Mouse (Mus musculus) CH12.LX (cell line): ENCODE data around the gene Baz2b. TPM values are rescaled to one million over a fixed set of nuclear protein-coding genes. Genes with fewer than 3 reads are reported as not detected.
A peak's percentile ranks its signal among the peaks of the same experiment; 100 is the strongest.

Experiments
- DNase-seq: peaks from one replicate; pipeline ENCODE4 v3.0.0-alpha.2; 2013; ENCODE audit errors: extremely low read depth
- H3K27ac ChIP-seq: 2 replicates; pipeline ENCODE4 v1.5.1; 2012; ENCODE audit warnings: low read depth, mild to moderate bottlenecking, control low read depth, moderate library complexity; ENCODE audit not compliant: insufficient read depth
- H3K27me3 ChIP-seq: replicated peaks from 2 replicates; pipeline ENCODE3; 2012; ENCODE audit warnings: inconsistent platforms
- H3K36me3 ChIP-seq, 2 experiments: replicated peaks in 1 of 2; 2 replicates each; pipeline versions ENCODE3 to v1.6.1; 2012; ENCODE audit warnings: inconsistent platforms in 1 of 2, low read length in 1 of 2, mild to moderate bottlenecking in 1 of 2, mixed read lengths in 1 of 2, moderate library complexity in 1 of 2; ENCODE audit not compliant: control insufficient read depth in 1 of 2, insufficient read depth in 1 of 2
- H3K4me1 ChIP-seq, 2 experiments: 2 replicates each; pipeline ENCODE4 v1.6.1; 2012; ENCODE audit warnings: inconsistent platforms in 1 of 2, moderate library complexity in 1 of 2; ENCODE audit not compliant: insufficient read depth in 2 of 2, control insufficient read depth in 1 of 2
- H3K4me2 ChIP-seq: 2 replicates; pipeline ENCODE4 v1.6.1; 2012; ENCODE audit warnings: low read depth, mild to moderate bottlenecking, control low read depth; ENCODE audit not compliant: poor library complexity, insufficient read depth, severe bottlenecking
- H3K4me3 ChIP-seq, 3 experiments: fragments of 150-350 bp in 1 of 3; sonication (generic) in 1 of 3; replicated peaks in 1 of 3; 2 replicates each; pipeline versions ENCODE3 to v1.5.1; 2011 to 2012; ENCODE audit warnings: low read depth in 2 of 3, low read length in 2 of 3, mild to moderate bottlenecking in 2 of 3, moderate library complexity in 2 of 3, control low read depth in 1 of 3, improper control_type of control experiment in 1 of 3, inconsistent platforms in 1 of 3, mixed read lengths in 1 of 3; ENCODE audit not compliant: poor library complexity in 1 of 3
- H3K79me2 ChIP-seq: replicated peaks from 2 replicates; pipeline ENCODE4 v1.6.1; 2012; ENCODE audit warnings: mild to moderate bottlenecking, moderate library complexity; ENCODE audit not compliant: control insufficient read depth, poor library complexity, insufficient read depth, severe bottlenecking; ENCODE audit errors: extremely low read depth
- H3K9ac ChIP-seq: 2 replicates; pipeline ENCODE4 v1.6.1; 2012; ENCODE audit warnings: low read depth, mild to moderate bottlenecking, control low read depth, moderate library complexity; ENCODE audit not compliant: insufficient read depth
- H3K9me3 ChIP-seq: replicated peaks from 2 replicates; pipeline ENCODE3; 2012; ENCODE audit warnings: low read length, inconsistent platforms, mixed read lengths
- BHLHE40 ChIP-seq: IDR thresholded peaks from 2 replicates; pipeline ENCODE4 v1.6.1; 2011; ENCODE audit warnings: mild to moderate bottlenecking, low read depth, low read length, improper control_type of control experiment
- CHD1 ChIP-seq: IDR thresholded peaks from 2 replicates; pipeline ENCODE4 v1.6.1; 2012; ENCODE audit warnings: low read depth, low read length, improper control_type of control experiment, inconsistent platforms
- CTCF ChIP-seq, 2 experiments: IDR thresholded peaks in 1 of 2; conservative IDR thresholded peaks in 1 of 2; 2 replicates each; pipeline ENCODE4 v1.5.1; 2011 to 2012; ENCODE audit warnings: low read depth in 2 of 2, low read length in 2 of 2, improper control_type of control experiment in 1 of 2, inconsistent platforms in 1 of 2, mild to moderate bottlenecking in 1 of 2, moderate library complexity in 1 of 2
- EP300 ChIP-seq: IDR thresholded peaks from 2 replicates; pipeline ENCODE4 v1.6.1; 2011; ENCODE audit warnings: low read length, improper control_type of control experiment
- ETS1 ChIP-seq: conservative IDR thresholded peaks from 2 replicates; pipeline ENCODE4 v1.6.1; 2012; ENCODE audit warnings: low read depth, mild to moderate bottlenecking, inconsistent platforms, low read length, improper control_type of control experiment, moderate library complexity
- HCFC1 ChIP-seq: IDR thresholded peaks from 2 replicates; pipeline ENCODE4 v1.6.1; 2012; ENCODE audit warnings: low read depth, mild to moderate bottlenecking, inconsistent platforms, low read length, improper control_type of control experiment
- IRF4 ChIP-seq: IDR thresholded peaks from 2 replicates; pipeline ENCODE4 v1.6.1; 2014; ENCODE audit warnings: low read depth, mild to moderate bottlenecking, inconsistent platforms, low read length, improper control_type of control experiment
- MAFK ChIP-seq: IDR thresholded peaks from 2 replicates; pipeline ENCODE4 v1.6.1; 2011; ENCODE audit warnings: low read length, improper control_type of control experiment; ENCODE audit not compliant: insufficient replicate concordance
- MAZ ChIP-seq: IDR thresholded peaks from 2 replicates; pipeline ENCODE4 v1.6.1; 2012; ENCODE audit warnings: low read depth, mild to moderate bottlenecking, inconsistent platforms, low read length, improper control_type of control experiment, moderate library complexity
- NELFE ChIP-seq: IDR thresholded peaks from 2 replicates; pipeline ENCODE4 v1.6.1; 2011; ENCODE audit warnings: low read depth, low read length, improper control_type of control experiment
- POLR2A ChIP-seq: IDR thresholded peaks from 2 replicates; pipeline ENCODE4 v1.6.1; 2011; ENCODE audit warnings: low read depth, mild to moderate bottlenecking, improper control_type of control experiment, low read length
- POLR2AphosphoS2 ChIP-seq: IDR thresholded peaks from 2 replicates; pipeline ENCODE4 v1.6.1; 2011; ENCODE audit warnings: low read depth, low read length, improper control_type of control experiment
- RCOR1 ChIP-seq: conservative IDR thresholded peaks from 2 replicates; pipeline ENCODE4 v1.6.1; 2012; ENCODE audit warnings: low read depth, mild to moderate bottlenecking, inconsistent platforms, low read length, improper control_type of control experiment
- SMC3 ChIP-seq: IDR thresholded peaks from 2 replicates; pipeline ENCODE4 v1.6.1; 2011; ENCODE audit warnings: low read depth, low read length, improper control_type of control experiment
- TBP ChIP-seq: conservative IDR thresholded peaks from 2 replicates; pipeline ENCODE4 v1.6.1; 2011; ENCODE audit warnings: low read depth, low read length, improper control_type of control experiment
- TCF12 ChIP-seq: IDR thresholded peaks from 2 replicates; pipeline ENCODE4 v1.6.1; 2014; ENCODE audit warnings: low read depth, mild to moderate bottlenecking, inconsistent platforms, low read length, improper control_type of control experiment
- USF1 ChIP-seq: IDR thresholded peaks from 2 replicates; pipeline ENCODE4 v1.6.1; 2014; ENCODE audit warnings: low read depth, mild to moderate bottlenecking, inconsistent platforms, low read length, improper control_type of control experiment
- ZNF384 ChIP-seq: IDR thresholded peaks from 2 replicates; pipeline ENCODE4 v1.6.1; 2012; ENCODE audit warnings: low read depth, low read length, improper control_type of control experiment, inconsistent platforms
- dilution Hi-C: fragments of 300-500 bp; cut with MboI; formaldehyde crosslinking; loops from 2 replicates; pipeline ENCODE4 v1.14.3; 2020; ENCODE audit warnings: low sequenced_read_pairs; ENCODE audit not compliant: extremely low pct_unique_long_range_greater_than_20kb, extremely low pct_ligation_motif_present
- in situ Hi-C: fragments of 300-500 bp; cut with MboI; formaldehyde crosslinking; loops from 3 replicates; pipeline ENCODE4 v1.14.3; 2019; ENCODE audit warnings: low sequenced_read_pairs, low pct_ligation_motif_present, low pct_unique_long_range_greater_than_20kb, mixed read lengths
- polyA plus RNA-seq: library from polyadenylated mRNA; unstranded; fragments of >175 nt; gene quantifications from 2 replicates; pipeline ENCODE4 v1.2.1, GENCODE M21; 2012; ENCODE audit warnings: low read depth; ENCODE audit not compliant: insufficient read length
- total RNA-seq, 2 experiments: library from RNA; depleted of rRNA; stranded (reverse); fragments of 300-350 nt in 1 of 2; fragments of >200 nt in 1 of 2; gene quantifications; 2 replicates each; pipeline ENCODE4 v1.2.3; 2012 to 2014

Baz2b gene
- total and polyA plus RNA-seq, 3 experiments: 17.3 to 36.3 (median 31.9) TPM

DNA sequence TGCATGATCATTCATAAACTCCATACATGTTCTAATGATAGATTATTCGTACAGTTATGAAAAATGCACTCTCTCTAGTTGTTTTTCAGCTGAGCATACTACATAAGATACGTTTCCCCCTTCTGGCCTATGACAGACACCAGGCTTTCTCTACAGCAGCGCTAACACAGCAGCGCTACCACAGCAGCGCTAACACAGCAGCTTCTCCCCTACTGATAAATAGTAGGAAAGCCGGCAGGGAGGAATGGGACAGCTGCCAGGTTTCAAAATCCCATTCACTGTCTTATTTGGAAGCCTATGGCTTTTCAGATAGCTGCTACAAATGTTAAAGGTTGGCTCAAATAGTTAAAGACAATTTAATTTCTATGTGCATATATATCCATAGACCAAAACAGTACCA, 251.1 kb downstream of the Baz2b start:
- Histone ChIP-seq H3K4me2 (no peak overlapping the region), H3K4me3 (no peak overlapping the region), H3K36me3 (peaks cover 30 to 53% of the 10 kb centered on the region in 2 experiments), H3K27me3 (no peaks in the 10 kb centered on the region), H3K9me3 (no peaks in the 10 kb centered on the region), H3K4me1 (peaks cover 8 to 52% of the 10 kb centered on the region in 2 experiments), H3K79me2 (0 out of 2 replicates have a peak, but pooled peaks cover 5% of the 10 kb centered on the region), H3K27ac (no peak overlapping the region), H3K9ac (no peak overlapping the region)
- no peak for TF ChIP-seq TBP
- TF ChIP-seq BHLHE40: no peak
- TF ChIP-seq ETS1: no peak
- TF ChIP-seq EP300: no peak
- TF ChIP-seq TCF12: no peak
- no peak for TF ChIP-seq MAFK
- TF ChIP-seq RCOR1: no peak
- no peak for TF ChIP-seq HCFC1
- no peak for TF ChIP-seq NELFE
- no peak for TF ChIP-seq CHD1
- no peak for TF ChIP-seq POLR2A
- TF ChIP-seq POLR2AphosphoS2: no peak
- TF ChIP-seq ZNF384: no peak
- no peak for TF ChIP-seq CTCF (conservative IDR thresholded peaks at IDR 0.05 in 1 of 2, IDR thresholded peaks at IDR 0.05 in 1 of 2; ENCODE audit: low read depth in 2 of 2, low read length in 2 of 2)
- in situ Hi-C loops (no loop called here), dilution Hi-C loops (no loop called here)
- no peak for DNase-seq

DNA sequence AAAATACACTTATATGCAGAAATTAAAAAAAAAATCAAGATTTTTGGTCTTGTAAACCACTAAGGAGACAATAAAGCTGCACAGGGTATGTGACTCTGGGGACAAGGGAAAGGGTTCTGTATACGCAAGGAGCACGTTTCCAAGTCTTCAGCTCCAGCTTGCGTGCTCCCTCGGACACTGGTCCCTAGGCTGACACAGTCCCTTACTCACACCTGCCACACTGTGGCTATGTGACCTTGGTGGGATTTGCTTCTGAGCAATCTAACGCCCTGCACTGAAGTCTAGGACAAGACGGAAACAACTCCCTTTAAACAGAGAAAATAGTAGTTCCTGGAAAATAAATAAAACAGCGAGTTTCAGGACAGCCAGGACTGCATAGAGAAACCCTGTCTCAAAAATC, 253.7 kb downstream of the Baz2b start:
- dilution Hi-C loops: no loop called here
- TF ChIP-seq USF1 (no peak), IRF4 (no peak), ZNF384 (no peak), EP300 (peak; percentile 39), TCF12 (no peak), SMC3 (0 out of 2 replicates have a peak, but pooled peaks have one; percentile 9), MAZ (no peak)

More for the DNA sequence above, 253.7 kb downstream of the Baz2b start:
- H3K9me3 ChIP-seq: no peaks in the 10 kb centered on the region
- no peak overlapping the region for H3K9ac ChIP-seq
- in situ Hi-C loops: no loop called here
- no peak overlapping the region for H3K4me2 ChIP-seq
- H3K27me3 ChIP-seq: no peaks in the 10 kb centered on the region
- peaks cover 5 to 26% of the 10 kb centered on the region in 2 experiments; a peak in 3 of 4 replicates for H3K4me1 ChIP-seq
- no peak overlapping the region for H3K27ac ChIP-seq
- no peaks in the 10 kb centered on the region for H3K79me2 ChIP-seq
- peaks cover 27 to 58% of the 10 kb centered on the region in 2 experiments for H3K36me3 ChIP-seq
- peak; percentile 53 for DNase-seq
- no peak overlapping the region for H3K4me3 ChIP-seq
